Mouse (Mus musculus) hindlimb bud, embryonic 11.5 days (tissue): ENCODE data around the gene Gm20812.
"Not testable (repeated sequence)": the region's sequence is repeated elsewhere in the genome, so short reads cannot be mapped to it uniquely, and the experiment has no call there.

Experiments
- DNase-seq: peaks from one replicate; pipeline ENCODE4 v3.0.0-alpha.2; 2012; ENCODE audit warnings: low read depth, low spot score; ENCODE audit errors: extremely low spot score

Gene Gm20812

GRCm38 (mm10) chrY:12381681-12382080 is at the start of gene Gm20812:
TSS of gene Gm20812 (plus strand) at chrY:12381981.
- DNase-seq, result not testable (repeated sequence)
